Mouse (Mus musculus) erythroblast, embryonic 14.5 days (primary cell): ENCODE results near the gene Dcaf6. TPM values are rescaled to one million over a fixed set of nuclear protein-coding genes. Genes with fewer than 3 reads are reported as not detected.
A peak's percentile ranks its signal among the peaks of the same experiment; 100 is the strongest.

Experiments used
- H3K27me3 ChIP-seq: 2 replicates; pipeline ENCODE4 v1.6.1; 2012; ENCODE audit warnings: inconsistent platforms; ENCODE audit not compliant: control insufficient read depth
- H3K36me3 ChIP-seq: 2 replicates; pipeline ENCODE4 v1.6.1; 2012; ENCODE audit warnings: mild to moderate bottlenecking, inconsistent platforms; ENCODE audit not compliant: control insufficient read depth
- H3K4me1 ChIP-seq: 2 replicates; pipeline ENCODE4 v1.6.1; 2012; ENCODE audit warnings: inconsistent platforms; ENCODE audit not compliant: control insufficient read depth
- H3K4me3 ChIP-seq: replicated peaks from 2 replicates; pipeline ENCODE3; 2012; ENCODE audit warnings: moderate library complexity, mild to moderate bottlenecking, inconsistent platforms
- H3K9me3 ChIP-seq: 2 replicates; pipeline ENCODE4 v1.6.1; 2012; ENCODE audit warnings: low read length, inconsistent platforms, mixed read lengths; ENCODE audit not compliant: control insufficient read depth
- GATA1 ChIP-seq: IDR thresholded peaks from 2 replicates; pipeline ENCODE4 v1.6.1; 2012; ENCODE audit warnings: low read length, inconsistent platforms, mixed read lengths
- TAL1 ChIP-seq: IDR thresholded peaks from 3 replicates; pipeline ENCODE4 v1.6.1; 2012; ENCODE audit warnings: low read length, inconsistent platforms, mixed read lengths
- polyA plus RNA-seq: library from polyadenylated mRNA; stranded (reverse); fragments of >175 nt; gene quantifications from 2 replicates; pipeline ENCODE4 v1.2.3, GENCODE M21; 2012

Dcaf6 gene
- polyA plus RNA-seq, 1 experiment, result 5.3 TPM

DNA sequence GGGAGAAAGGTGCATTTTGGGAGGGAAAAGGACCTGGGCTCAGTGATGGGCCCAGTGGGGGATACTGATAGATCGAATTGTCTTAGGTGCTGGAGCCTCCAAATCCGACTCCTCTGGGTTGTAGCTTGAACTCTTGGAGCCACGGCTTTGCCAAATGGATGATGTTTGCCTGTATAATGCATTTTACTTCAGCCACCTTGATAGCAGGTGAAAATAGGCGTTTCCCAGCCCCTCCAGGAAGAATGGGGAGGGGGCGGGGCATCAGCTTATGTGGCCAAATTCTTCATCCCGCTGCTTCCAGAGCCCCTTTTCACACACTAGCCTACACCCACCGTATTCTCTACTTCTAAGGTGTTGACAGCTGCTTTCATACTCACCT lies 177.3 kb downstream of the Dcaf6 start:
- TF ChIP-seq GATA1, result no peak
- TF ChIP-seq TAL1, result no peak
- no peaks in the 10 kb centered on the region for H3K9me3 ChIP-seq
- no peaks in the 10 kb centered on the region for H3K36me3 ChIP-seq
- H3K4me1 ChIP-seq, result no peaks in the 10 kb centered on the region
- peaks cover 45% of the 10 kb centered on the region for H3K27me3 ChIP-seq
- H3K4me3 ChIP-seq, result no peak overlapping the region

DNA sequence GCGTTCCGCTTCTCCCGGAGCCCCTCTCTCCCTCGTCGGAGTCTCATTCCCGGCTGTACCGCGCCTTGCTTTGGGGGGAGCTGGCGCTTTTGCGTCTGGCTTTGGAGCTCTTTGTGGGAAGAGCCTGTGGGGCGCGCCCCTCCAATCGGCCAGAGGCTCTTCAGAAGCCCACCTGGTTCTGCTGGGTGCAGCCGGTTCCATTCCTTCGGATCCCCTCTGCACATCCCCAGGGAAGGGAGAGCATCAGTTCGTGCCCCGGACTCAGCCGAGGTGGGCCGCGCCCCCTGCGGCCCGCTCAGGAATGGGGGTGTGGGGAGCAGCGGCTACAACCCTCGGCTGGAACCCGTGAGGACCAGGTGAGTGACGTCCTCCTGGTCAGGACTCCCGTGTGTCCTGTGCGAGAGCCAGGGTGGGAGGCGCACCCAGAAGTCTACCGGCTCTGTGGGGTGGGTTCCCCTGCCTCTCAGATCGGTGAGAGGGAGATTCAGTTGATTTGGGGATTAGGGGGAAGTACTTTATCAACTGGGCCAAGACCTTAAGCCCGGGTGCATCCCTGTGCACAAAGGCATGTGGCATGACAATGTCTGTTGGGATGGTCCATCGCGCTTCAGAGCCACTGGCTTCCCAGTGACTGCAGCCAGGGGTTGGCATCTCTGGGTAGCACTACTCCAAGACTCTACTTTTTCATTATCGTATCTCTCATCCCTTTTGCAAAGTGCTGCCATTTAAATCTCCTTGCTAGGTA lies 177.9 kb downstream of the Dcaf6 start:
- no peaks in the 10 kb centered on the region for H3K9me3 ChIP-seq
- no peaks in the 10 kb centered on the region for H3K36me3 ChIP-seq
- TF ChIP-seq TAL1 (no peak), GATA1 (no peak)
- H3K4me1 ChIP-seq, result no peaks in the 10 kb centered on the region
- peak overlapping the region; percentile 34 for H3K4me3 ChIP-seq
- peaks cover 45% of the 10 kb centered on the region for H3K27me3 ChIP-seq

DNA sequence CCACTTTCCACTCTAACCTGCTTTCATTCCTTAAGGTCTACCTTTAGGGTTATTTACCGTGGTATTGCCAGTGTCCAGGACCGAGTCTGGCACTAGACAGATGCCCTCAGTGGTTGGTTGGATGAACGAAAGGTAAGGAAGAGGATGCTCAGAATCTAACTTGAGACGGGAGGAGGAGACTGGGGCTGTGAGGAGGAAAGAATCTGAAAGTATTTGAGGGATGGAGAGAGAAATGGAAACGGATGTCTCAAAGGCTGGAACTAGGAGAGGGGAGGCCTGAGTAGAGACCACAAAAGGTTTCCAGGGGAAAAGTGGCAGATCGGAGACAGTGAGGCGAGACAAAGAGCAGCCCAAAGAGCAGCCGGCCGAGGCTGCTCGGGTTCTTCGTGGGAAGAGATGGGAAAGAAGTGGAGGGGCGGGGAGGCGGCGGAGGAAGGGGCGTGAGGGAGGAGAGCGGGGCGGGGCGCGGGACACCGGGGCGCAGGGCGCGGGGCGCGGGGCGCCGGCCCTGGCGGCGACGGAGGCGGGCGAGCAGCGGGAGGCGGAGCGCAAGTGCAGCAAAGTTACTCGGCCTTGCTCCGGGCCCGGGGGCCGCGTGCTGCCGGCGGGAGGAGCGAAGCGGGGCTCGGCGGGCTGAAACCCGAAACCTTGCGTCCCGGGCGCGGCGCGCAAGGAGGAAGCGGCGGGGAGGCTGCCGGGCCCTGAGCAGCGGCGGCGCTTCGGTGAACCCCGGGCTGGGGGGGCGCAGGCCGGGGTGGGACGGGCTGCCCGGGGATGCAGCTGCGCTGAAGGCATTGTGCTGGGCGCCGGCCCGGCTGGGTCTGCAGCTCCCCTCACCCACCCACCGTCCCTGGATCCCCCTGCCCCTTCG lies 178.7 kb downstream of the Dcaf6 start:
- no peaks in the 10 kb centered on the region for H3K4me1 ChIP-seq
- H3K9me3 ChIP-seq, result no peaks in the 10 kb centered on the region
- H3K27me3 ChIP-seq, result peaks cover 45% of the 10 kb centered on the region
- H3K4me3 ChIP-seq, result peak overlapping the region; percentile 34
- H3K36me3 ChIP-seq, result no peaks in the 10 kb centered on the region
- TF ChIP-seq GATA1, result no peak
- no peak for TF ChIP-seq TAL1

DNA sequence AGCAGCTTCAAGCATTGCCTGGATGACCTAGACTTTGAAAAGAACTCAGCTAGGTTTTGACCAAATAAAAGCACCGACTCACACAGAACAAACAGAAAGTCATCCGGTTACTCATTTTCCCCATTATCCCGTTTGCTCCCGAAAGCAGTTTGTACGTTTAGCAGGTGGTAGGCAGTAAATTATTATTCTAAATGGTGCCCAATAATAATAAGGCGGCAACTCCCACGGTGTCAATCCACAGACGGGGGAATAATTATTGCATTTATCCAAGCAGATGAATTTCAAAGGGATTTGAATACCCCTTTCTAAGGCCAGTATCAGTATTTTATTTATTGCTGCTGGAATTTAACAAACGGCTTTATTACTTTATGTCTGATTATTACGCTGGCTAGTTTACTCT lies 179.5 kb downstream of the Dcaf6 start:
- Histone ChIP-seq H3K27me3 (peaks cover 45% of the 10 kb centered on the region), H3K36me3 (no peaks in the 10 kb centered on the region), H3K4me3 (no peak overlapping the region), H3K9me3 (no peaks in the 10 kb centered on the region), H3K4me1 (no peaks in the 10 kb centered on the region)
- TF ChIP-seq TAL1 (no peak), GATA1 (no peak)

Other genes with a start within 250 kb of the Dcaf6 start
- gene Tiprl, start 223.5 kb downstream of the Dcaf6 start, polyA plus RNA-seq, result 1.1 and 1.2 TPM in 2 replicates
- gene Gpr161, start 164.7 kb downstream of the Dcaf6 start, polyA plus RNA-seq, result 0.01 TPM in 1 of 2 replicates, not detected in the other
- 41.8 and 45.7 TPM in 2 replicates for gene Mpc2, start 162 bp upstream of the Dcaf6 start, polyA plus RNA-seq
- not detected in 2 replicates for gene Adcy10, start 24.7 kb upstream of the Dcaf6 start, polyA plus RNA-seq
- gene Mpzl1, start 174.1 kb upstream of the Dcaf6 start, polyA plus RNA-seq, result 0.05 TPM in 1 of 2 replicates, not detected in the other
- 0.11 and 0.19 TPM in 2 replicates for gene Rcsd1, start 249.3 kb upstream of the Dcaf6 start, polyA plus RNA-seq